Mouse (Mus musculus) kidney, embryonic 15.5 days (tissue): ENCODE measurements at regions not wholly inside any gene's neighbourhood (a gene's known extent, or its start where the extent isn't known, plus 50 kb on each side); places are given as distances from the start of the nearest gene placed in this dataset.

ENCODE experiments used
- ATAC-seq: fragments of 200-750 bp; cut with Nextera tagmentation; replicated peaks from 2 replicates; pipeline ENCODE4 v1.8.0; 2017; ENCODE audit warnings: moderate TSS enrichment; ENCODE audit not compliant: low FRiP score
- H3K27ac ChIP-seq: fragments of 300-500 bp; sonication (generic); 2 replicates; pipeline ENCODE4 v1.5.1; 2015; ENCODE audit warnings: mild to moderate bottlenecking, inconsistent platforms
- H3K27me3 ChIP-seq: fragments of 300-500 bp; sonication (generic); 2 replicates; pipeline ENCODE4 v1.6.1; 2015; ENCODE audit warnings: inconsistent platforms
- H3K36me3 ChIP-seq: fragments of 300-500 bp; sonication (generic); 2 replicates; pipeline ENCODE4 v1.6.1; 2015; ENCODE audit warnings: inconsistent platforms
- H3K4me1 ChIP-seq: fragments of 300-500 bp; sonication (generic); 2 replicates; pipeline ENCODE4 v1.6.1; 2015; ENCODE audit warnings: inconsistent platforms
- H3K4me2 ChIP-seq: fragments of 300-500 bp; sonication (generic); 2 replicates; pipeline ENCODE4 v1.6.1; 2015; ENCODE audit warnings: moderate library complexity, mild to moderate bottlenecking, inconsistent platforms
- H3K4me3 ChIP-seq: fragments of 300-500 bp; sonication (generic); replicated peaks from 2 replicates; pipeline ENCODE4 v1.5.1; 2015; ENCODE audit warnings: mild to moderate bottlenecking, inconsistent platforms
- H3K9ac ChIP-seq: fragments of 300-500 bp; sonication (generic); 2 replicates; pipeline ENCODE4 v1.6.1; 2015; ENCODE audit warnings: mild to moderate bottlenecking, inconsistent platforms
- H3K9me3 ChIP-seq: fragments of 300-500 bp; sonication (generic); replicated peaks from 2 replicates; pipeline ENCODE4 v1.6.1; 2016; ENCODE audit warnings: inconsistent platforms
- WGBS: fragments of 180-500 bp; shearing (Covaris S2); methylation state at CpG from one replicate; pipeline ENCODE4 v1.1.7; 2015; ENCODE audit warnings: mixed read lengths; 5-methylcytosine and 5-hydroxymethylcytosine counted together

- Histone ChIP-seq H3K9ac (no peak overlapping the region), H3K4me2 (no peak overlapping the region), H3K4me1 (peaks cover 20% of the 10 kb centered on the region), H3K36me3 (no peaks in the 10 kb centered on the region), H3K9me3 (no peaks in the 10 kb centered on the region), H3K27me3 (no peaks in the 10 kb centered on the region), H3K4me3 (no peak overlapping the region), H3K27ac (no peak overlapping the region)
- ATAC-seq, result no peak
- WGBS, result 91% methylated on average over 32 of the region's 32 CpGs
Measured at GRCm38 (mm10) chr17:31732176-31732880, 54.7 kb downstream of the Cryaa start.

- WGBS, result 50% methylated on average over 7 of the region's 7 CpGs
- no peaks in the 10 kb centered on the region for H3K36me3 ChIP-seq
- ATAC-seq, result no peak
- no peak overlapping the region for H3K9ac ChIP-seq
- H3K4me2 ChIP-seq, result no peak overlapping the region
- no peak overlapping the region for H3K4me3 ChIP-seq
- H3K27ac ChIP-seq, result no peak overlapping the region
- H3K4me1 ChIP-seq, result peaks cover 14% of the 10 kb centered on the region
- no peaks in the 10 kb centered on the region for H3K27me3 ChIP-seq
- no peaks in the 10 kb centered on the region for H3K9me3 ChIP-seq
Measured at GRCm38 (mm10) chr17:31734521-31734920, 56.9 kb downstream of the Cryaa start.

GRCm38 (mm10) chr17:31736716-31737115 is 59.1 kb downstream of the Cryaa start:
- H3K4me1 ChIP-seq, result peaks cover 11% of the 10 kb centered on the region; the same call in 1 of the 2 replicates
- ATAC-seq, result no peak
- no peak overlapping the region for H3K4me2 ChIP-seq
- no peaks in the 10 kb centered on the region for H3K36me3 ChIP-seq
- H3K9ac ChIP-seq, result no peak overlapping the region
- no peak overlapping the region for H3K4me3 ChIP-seq
- no peak overlapping the region for H3K27ac ChIP-seq
- H3K27me3 ChIP-seq, result no peaks in the 10 kb centered on the region
- WGBS, result 78% methylated on average over 6 of the region's 6 CpGs
- no peaks in the 10 kb centered on the region for H3K9me3 ChIP-seq

DNA sequence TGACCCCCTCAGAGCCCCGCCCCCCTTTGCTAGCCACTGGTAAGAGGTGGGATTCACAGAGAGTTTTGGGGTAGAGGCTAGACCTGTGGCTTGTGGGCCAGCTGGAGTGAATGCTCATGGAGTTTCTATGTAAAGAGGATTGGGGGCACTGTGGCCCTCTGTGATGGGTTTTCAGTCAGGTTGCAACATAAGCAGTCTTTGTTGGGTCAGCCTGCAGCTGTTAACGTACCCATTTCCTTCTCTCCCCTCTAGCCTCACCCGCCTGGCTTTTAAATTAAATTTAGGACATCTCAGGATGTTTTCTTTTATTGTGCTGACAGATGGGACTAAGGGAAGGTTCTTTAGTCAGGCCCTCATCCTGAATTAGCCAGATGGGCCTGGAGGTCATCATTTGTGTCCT is 60.6 kb downstream of the Cryaa start:
- no peak for ATAC-seq
- no peak overlapping the region for H3K27ac ChIP-seq
- no peaks in the 10 kb centered on the region for H3K27me3 ChIP-seq
- no peaks in the 10 kb centered on the region for H3K36me3 ChIP-seq
- no peak overlapping the region for H3K9ac ChIP-seq
- WGBS, result 74% methylated on average over 3 of the region's 3 CpGs
- no peaks in the 10 kb centered on the region for H3K9me3 ChIP-seq
- H3K4me1 ChIP-seq, result peaks cover 8% of the 10 kb centered on the region; the same call in 1 of the 2 replicates
- H3K4me3 ChIP-seq, result no peak overlapping the region
- H3K4me2 ChIP-seq, result no peak overlapping the region

DNA sequence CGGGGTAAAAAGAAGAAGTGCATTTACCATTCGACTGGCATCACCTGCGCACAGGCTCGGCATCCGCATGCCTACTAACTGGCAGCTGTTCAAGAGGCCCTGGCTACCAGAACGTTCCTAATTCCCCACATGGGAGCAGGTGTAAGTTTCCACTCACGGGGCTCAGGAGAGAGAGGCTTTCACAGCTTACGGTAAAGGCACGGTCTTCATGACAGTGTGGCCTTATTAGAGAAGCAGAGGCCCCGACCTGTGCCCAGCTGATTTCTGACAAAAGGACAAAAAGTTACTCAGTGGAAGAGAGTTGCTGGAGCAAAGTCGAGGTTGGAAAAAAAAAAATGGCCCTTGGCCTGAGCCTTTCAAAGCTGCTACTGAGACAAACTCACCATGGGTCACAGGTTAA is 62.0 kb downstream of the Cryaa start:
- 53% methylated on average over 11 of the region's 11 CpGs for WGBS
- 0 out of 2 replicates have a peak overlapping the region, but pooled peaks have one; percentile 20 for H3K27ac ChIP-seq

GRCm38 (mm10) chr17:31740059-31740458 is 62.5 kb downstream of the Cryaa start:
- no peak for ATAC-seq
- WGBS, result 50% methylated on average over 11 of the region's 11 CpGs

More for the DNA sequence above, 62.0 kb downstream of the Cryaa start:
- Histone ChIP-seq H3K9ac (no peak overlapping the region), H3K4me1 (peaks cover 8% of the 10 kb centered on the region; the same call in 1 of the 2 replicates), H3K9me3 (no peaks in the 10 kb centered on the region), H3K4me2 (no peak overlapping the region), H3K27me3 (no peaks in the 10 kb centered on the region), H3K4me3 (no peak overlapping the region), H3K36me3 (no peaks in the 10 kb centered on the region)
- no peak for ATAC-seq

GRCm38 (mm10) chr17:31743656-31744055 is 66.0 kb downstream of the Cryaa start:
- H3K4me2 ChIP-seq, result no peak overlapping the region
- H3K9me3 ChIP-seq, result no peaks in the 10 kb centered on the region
- 94% methylated on average over 4 of the region's 4 CpGs for WGBS
- no peaks in the 10 kb centered on the region for H3K27me3 ChIP-seq
- no peak overlapping the region for H3K27ac ChIP-seq
- no peak overlapping the region for H3K9ac ChIP-seq
- H3K4me1 ChIP-seq, result peaks cover 34% of the 10 kb centered on the region
- no peak overlapping the region for H3K4me3 ChIP-seq
- no peak for ATAC-seq
- no peaks in the 10 kb centered on the region for H3K36me3 ChIP-seq

More at GRCm38 (mm10) chr17:31740059-31740458, 62.5 kb downstream of the Cryaa start:
- H3K27me3 ChIP-seq, result no peaks in the 10 kb centered on the region
- H3K27ac ChIP-seq, result no peak overlapping the region
- no peaks in the 10 kb centered on the region for H3K36me3 ChIP-seq
- no peak overlapping the region for H3K4me2 ChIP-seq
- H3K4me1 ChIP-seq, result peaks cover 8% of the 10 kb centered on the region; the same call in 1 of the 2 replicates
- H3K9ac ChIP-seq, result no peak overlapping the region
- H3K9me3 ChIP-seq, result no peaks in the 10 kb centered on the region
- H3K4me3 ChIP-seq, result no peak overlapping the region

DNA sequence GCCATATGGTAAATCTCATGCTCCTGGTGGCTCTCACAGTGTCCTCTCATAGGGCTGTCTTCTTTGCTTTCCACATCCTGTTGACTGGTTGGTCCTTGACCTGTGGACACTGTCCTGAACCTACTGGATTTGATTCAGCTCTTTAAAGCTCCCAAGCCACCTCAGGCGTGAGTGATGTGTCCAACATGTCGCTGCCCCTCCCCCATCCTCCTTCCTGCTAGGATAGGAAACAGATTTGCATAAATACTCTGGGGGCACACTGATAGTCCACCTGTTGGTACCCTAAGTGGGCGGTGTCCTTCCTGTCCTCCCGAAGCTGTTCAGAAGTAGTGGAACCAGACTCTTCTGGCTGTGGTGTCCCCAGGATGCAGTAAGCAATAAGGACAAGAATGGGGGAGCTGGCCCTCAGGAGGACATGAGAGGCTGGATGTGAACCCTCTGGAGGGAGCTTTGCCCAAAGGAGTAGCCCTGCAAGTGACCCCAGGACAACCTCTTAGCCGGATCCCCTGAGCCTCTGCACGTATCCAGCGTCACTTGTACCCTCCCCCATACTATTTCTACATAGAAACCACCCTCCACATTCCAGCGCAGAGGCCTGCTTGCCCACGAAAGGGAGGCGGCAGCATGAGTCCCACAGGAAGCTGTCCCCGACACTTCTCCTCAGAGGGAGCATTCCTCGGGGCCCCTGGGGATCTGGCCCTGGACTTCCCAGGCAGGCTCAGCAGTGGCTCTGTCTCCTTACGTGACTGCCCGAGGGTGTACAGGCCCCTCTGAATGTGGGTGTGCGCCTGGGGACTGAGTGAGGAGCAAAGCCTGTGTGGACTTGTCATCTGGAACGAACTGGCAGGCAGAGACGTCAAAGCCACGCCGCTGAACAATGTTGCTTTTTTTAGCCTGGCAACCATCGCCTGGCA is 68.8 kb downstream of the Cryaa start:
- H3K27ac ChIP-seq, result peak overlapping the region; percentile 79
- peak; percentile 73 for ATAC-seq
- H3K27me3 ChIP-seq, result no peaks in the 10 kb centered on the region
- no peak overlapping the region for H3K4me3 ChIP-seq
- 18% methylated on average over 20 of the region's 20 CpGs for WGBS
- H3K9me3 ChIP-seq, result no peaks in the 10 kb centered on the region
- H3K4me1 ChIP-seq, result peaks cover 26% of the 10 kb centered on the region
- H3K9ac ChIP-seq, result 0 out of 2 replicates have a peak overlapping the region, but pooled peaks have one; percentile 9
- H3K4me2 ChIP-seq, result peak overlapping the region; percentile 29; the same call in 1 of the 2 replicates
- no peaks in the 10 kb centered on the region for H3K36me3 ChIP-seq

DNA sequence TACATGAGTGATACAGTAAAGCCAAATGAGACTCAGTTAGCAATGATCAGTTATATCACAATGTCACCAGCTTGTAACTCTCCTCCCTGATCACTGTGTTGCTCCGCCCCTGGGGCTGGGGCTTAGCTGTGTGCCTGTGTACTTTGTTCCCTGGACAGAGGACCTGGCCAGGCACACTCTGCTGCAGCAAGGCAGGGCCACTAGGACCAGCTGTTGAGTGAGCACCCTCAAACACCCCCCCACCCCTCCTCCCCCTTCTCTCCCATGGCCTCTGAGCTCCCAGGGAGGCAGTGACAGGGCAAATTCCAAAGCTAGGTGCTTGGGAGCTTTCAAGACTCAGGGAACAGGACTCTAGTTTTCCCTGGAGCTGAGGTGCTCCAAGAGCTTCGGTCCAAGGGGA is 70.0 kb downstream of the Cryaa start:
- H3K4me3 ChIP-seq, result no peak overlapping the region
- WGBS, result 88% methylated on average over 2 of the region's 2 CpGs
- H3K27ac ChIP-seq, result peak overlapping the region; percentile 79
- no peak overlapping the region for H3K4me2 ChIP-seq
- ATAC-seq, result peak; percentile 72
- no peaks in the 10 kb centered on the region for H3K36me3 ChIP-seq
- no peaks in the 10 kb centered on the region for H3K9me3 ChIP-seq
- no peak overlapping the region for H3K9ac ChIP-seq
- H3K27me3 ChIP-seq, result no peaks in the 10 kb centered on the region
- H3K4me1 ChIP-seq, result peaks cover 26% of the 10 kb centered on the region

DNA sequence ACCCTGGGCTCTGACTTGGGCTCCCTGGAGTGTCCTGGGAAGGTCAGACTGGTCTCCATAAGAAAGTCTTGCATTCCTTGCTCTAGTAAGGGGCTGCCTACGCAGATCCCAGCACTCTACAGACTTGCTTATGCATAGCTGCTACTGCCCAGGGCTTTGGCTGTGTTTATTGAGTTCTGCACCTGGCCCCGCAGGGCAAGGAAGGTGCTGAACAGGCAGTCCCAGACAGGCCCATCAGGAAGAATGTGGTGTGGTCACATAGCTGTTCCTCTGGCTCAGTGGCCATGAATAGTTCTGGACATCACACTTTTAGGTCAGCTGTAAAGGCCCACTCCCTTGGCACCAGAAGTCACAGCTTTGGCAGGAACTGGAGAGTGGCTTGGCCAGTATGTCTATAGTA is 70.6 kb downstream of the Cryaa start:
- Histone ChIP-seq H3K9me3 (no peaks in the 10 kb centered on the region), H3K27ac (peak overlapping the region; percentile 79), H3K36me3 (no peaks in the 10 kb centered on the region), H3K4me1 (peaks cover 26% of the 10 kb centered on the region), H3K4me3 (no peak overlapping the region), H3K27me3 (no peaks in the 10 kb centered on the region), H3K4me2 (no peak overlapping the region), H3K9ac (no peak overlapping the region)
- ATAC-seq, result no peak
- 77% methylated on average over 2 of the region's 2 CpGs for WGBS

GRCm38 (mm10) chr17:31748971-31749370 is 71.4 kb downstream of the Cryaa start:
- no peak overlapping the region for H3K27ac ChIP-seq
- ATAC-seq, result no peak
- H3K27me3 ChIP-seq, result no peaks in the 10 kb centered on the region
- no peaks in the 10 kb centered on the region for H3K9me3 ChIP-seq
- H3K4me3 ChIP-seq, result no peak overlapping the region
- H3K4me1 ChIP-seq, result peaks cover 26% of the 10 kb centered on the region
- no peak overlapping the region for H3K9ac ChIP-seq
- H3K36me3 ChIP-seq, result no peaks in the 10 kb centered on the region
- WGBS, result 63% methylated on average over 6 of the region's 6 CpGs
- no peak overlapping the region for H3K4me2 ChIP-seq

DNA sequence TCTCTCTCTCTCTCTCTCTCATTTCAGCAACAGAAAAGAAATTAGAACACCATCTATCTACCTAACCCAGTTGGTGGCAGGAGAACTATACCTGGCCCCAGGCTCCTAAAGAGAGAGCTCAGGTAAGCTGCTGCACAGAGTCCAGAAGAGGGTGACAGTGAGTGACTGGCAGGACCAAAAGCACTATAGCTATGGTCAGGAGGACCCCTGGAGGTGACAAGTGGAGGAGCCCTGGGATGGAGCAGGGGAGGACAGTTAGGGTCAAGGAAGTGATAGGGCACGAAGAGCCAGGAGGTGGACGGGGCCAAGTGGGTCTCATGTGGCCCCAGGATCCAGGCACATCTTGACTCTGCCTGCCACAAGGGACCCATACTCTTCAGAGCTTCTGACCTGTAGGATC is 73.7 kb downstream of the Cryaa start:
- no peak overlapping the region for H3K27ac ChIP-seq
- no peak overlapping the region for H3K4me2 ChIP-seq
- H3K4me3 ChIP-seq, result no peak overlapping the region
- H3K9me3 ChIP-seq, result no peaks in the 10 kb centered on the region
- peaks cover 22% of the 10 kb centered on the region for H3K4me1 ChIP-seq
- WGBS, result 77% methylated on average over 2 of the region's 2 CpGs
- H3K9ac ChIP-seq, result no peak overlapping the region
- H3K36me3 ChIP-seq, result no peaks in the 10 kb centered on the region
- ATAC-seq, result no peak
- no peaks in the 10 kb centered on the region for H3K27me3 ChIP-seq
